Mouse (Mus musculus) c-Kit-negative CD71-positive TER-119-positive erythroid progenitor cells, embryonic 14.5 days (primary cell): ENCODE results near the gene Abhd15.

Source experiments
- DNase-seq: peaks from one replicate; pipeline ENCODE4 v3.0.0-alpha.2; 2013; ENCODE audit warnings: low read depth, low spot score

The Abhd15 gene

GRCm38 (mm10) chr11:77514832-77515636, at the start of gene Abhd15:
Gene Abhd15 (plus strand): TSS chr11:77515121.
- DNase-seq: no peak

GRCm38 (mm10) chr11:77466544-77466943, 48.4 kb upstream of the Abhd15 start:
- no peak for DNase-seq

GRCm38 (mm10) chr11:77467157-77467556, 47.8 kb upstream of the Abhd15 start:
- DNase-seq: no peak

- DNase-seq: no peak
These were observed 47.1 kb upstream of the Abhd15 start for GRCm38 (mm10) chr11:77467784-77468183.

- no peak for DNase-seq
These were observed 46.5 kb upstream of the Abhd15 start for GRCm38 (mm10) chr11:77468397-77468796.

GRCm38 (mm10) chr11:77471407-77471806, 43.5 kb upstream of the Abhd15 start:
- no peak for DNase-seq

- DNase-seq: no peak
These were observed 42.1 kb upstream of the Abhd15 start for GRCm38 (mm10) chr11:77472775-77473174.

- DNase-seq: no peak
These were observed 38.7 kb upstream of the Abhd15 start for GRCm38 (mm10) chr11:77476216-77476615.

- no peak for DNase-seq
These were observed 38.0 kb upstream of the Abhd15 start for GRCm38 (mm10) chr11:77476895-77477294.

GRCm38 (mm10) chr11:77483043-77483442, 31.9 kb upstream of the Abhd15 start:
- DNase-seq: no peak

GRCm38 (mm10) chr11:77483510-77484255, 31.2 kb upstream of the Abhd15 start:
- no peak for DNase-seq

- no peak for DNase-seq
These were observed 29.7 kb upstream of the Abhd15 start for GRCm38 (mm10) chr11:77485229-77485628.

- no peak for DNase-seq
These were observed 28.1 kb upstream of the Abhd15 start for GRCm38 (mm10) chr11:77486798-77487197.

- DNase-seq: no peak
These were observed 25.9 kb upstream of the Abhd15 start for GRCm38 (mm10) chr11:77488771-77489581.

- DNase-seq: no peak
These were observed 25.2 kb upstream of the Abhd15 start, which contains the start of gene Ankrd13b for GRCm38 (mm10) chr11:77489591-77490235. Gene Ankrd13b (minus strand): TSS chr11:77489678.

- DNase-seq: no peak
These were observed 24.5 kb upstream of the Abhd15 start for GRCm38 (mm10) chr11:77490451-77490850.

GRCm38 (mm10) chr11:77491123-77491501, 23.8 kb upstream of the Abhd15 start:
- no peak for DNase-seq

GRCm38 (mm10) chr11:77491502-77492291, 23.2 kb upstream of the Abhd15 start:
- DNase-seq: no peak

- no peak for DNase-seq
These were observed 22.5 kb upstream of the Abhd15 start for GRCm38 (mm10) chr11:77492311-77492871.

GRCm38 (mm10) chr11:77492911-77493332, 22.0 kb upstream of the Abhd15 start:
- DNase-seq: peak; percentile 70
